Mouse (Mus musculus) heart, embryonic 14.5 days (tissue): ENCODE measurements around the gene Mrpl17. TPM values are rescaled to one million over a fixed set of nuclear protein-coding genes. Genes with fewer than 3 reads are reported as not detected.

Source experiments
- ATAC-seq: fragments of 200-750 bp; cut with Nextera tagmentation; 2 replicates; pipeline ENCODE4 v1.8.0; 2017; ENCODE audit warnings: low read depth, moderate TSS enrichment; ENCODE audit not compliant: insufficient number of reproducible peaks, insufficient read depth, low FRiP score
- H3K27ac ChIP-seq, 2 experiments: fragments of 200-500 bp in 1 of 2; fragments of 300-500 bp in 1 of 2; sonication (generic) in 1 of 2; replicated peaks in 1 of 2; 2 replicates each; pipeline ENCODE4 v1.5.1; 2012 to 2014; ENCODE audit warnings: low read depth in 2 of 2, low read length in 2 of 2, control low read depth in 1 of 2, mild to moderate bottlenecking in 1 of 2, mixed read lengths in 1 of 2; ENCODE audit not compliant: control insufficient read depth in 1 of 2, insufficient read depth in 1 of 2
- H3K27me3 ChIP-seq: fragments of 300-500 bp; sonication (generic); 2 replicates; pipeline ENCODE4 v1.6.1; 2014; ENCODE audit warnings: mild to moderate bottlenecking, low read length, control low read depth; ENCODE audit not compliant: control insufficient read depth, insufficient read depth
- H3K36me3 ChIP-seq: fragments of 300-500 bp; sonication (generic); 2 replicates; pipeline ENCODE4 v1.6.1; 2014; ENCODE audit warnings: mild to moderate bottlenecking, control low read depth, low read length, mixed read lengths; ENCODE audit not compliant: control insufficient read depth, insufficient read depth
- H3K4me1 ChIP-seq, 2 experiments: fragments of 200-500 bp in 1 of 2; fragments of 300-500 bp in 1 of 2; sonication (generic) in 1 of 2; 2 replicates each; pipeline ENCODE4 v1.6.1; 2012 to 2014; ENCODE audit warnings: low read length in 2 of 2, control low read depth in 1 of 2, mixed read lengths in 1 of 2; ENCODE audit not compliant: control insufficient read depth in 2 of 2, insufficient read depth in 2 of 2
- H3K4me2 ChIP-seq: fragments of 300-500 bp; sonication (generic); 2 replicates; pipeline ENCODE4 v1.6.1; 2014; ENCODE audit warnings: mild to moderate bottlenecking, low read length
- H3K4me3 ChIP-seq, 2 experiments: fragments of 200-500 bp in 1 of 2; fragments of 300-500 bp in 1 of 2; sonication (generic) in 1 of 2; 2 replicates each; pipeline ENCODE4 v1.5.1; 2012 to 2014; ENCODE audit warnings: low read length in 2 of 2, mild to moderate bottlenecking in 2 of 2, control low read depth in 1 of 2, low read depth in 1 of 2, moderate library complexity in 1 of 2; ENCODE audit not compliant: control insufficient read depth in 1 of 2, insufficient read depth in 1 of 2
- H3K9ac ChIP-seq: fragments of 300-500 bp; sonication (generic); 2 replicates; pipeline ENCODE4 v1.6.1; 2014; ENCODE audit warnings: mild to moderate bottlenecking, low read length
- H3K9me3 ChIP-seq: fragments of 300-500 bp; sonication (generic); 2 replicates; pipeline ENCODE4 v1.6.1; 2016; ENCODE audit warnings: low read length, control low read depth; ENCODE audit not compliant: control insufficient read depth
- WGBS: fragments of 180-500 bp; shearing (Covaris S2); extraction: QIAGEN DNeasy Blood & Tissue Kit; methylation state at CpG from one replicate; pipeline ENCODE4 v1.1.7; 2014; 5-methylcytosine and 5-hydroxymethylcytosine counted together
- polyA plus RNA-seq: library from polyadenylated mRNA; unstranded; fragments of >200 nt; fragmentation: Nextera tagmentation; extraction: Ambion mirVana; gene quantifications from 2 replicates; pipeline ENCODE4 v1.2.1, GENCODE M21; 2014

The Mrpl17 gene
- polyA plus RNA-seq, 1 experiment from 2014 or later, result 233 TPM

- Histone ChIP-seq H3K4me1 (no peaks in the 10 kb centered on the region), H3K27ac (no peak overlapping the region), H3K9ac (no peak overlapping the region), H3K36me3 (peaks cover 3% of the 10 kb centered on the region; the same call in 1 of the 2 replicates), H3K9me3 (no peaks in the 10 kb centered on the region), H3K4me2 (no peak overlapping the region), H3K27me3 (no peaks in the 10 kb centered on the region), H3K4me3 (no peak overlapping the region)
- ATAC-seq, result no peak
- 38% methylated on average over 2 of the region's 2 CpGs for WGBS
Measured at GRCm38 (mm10) chr7:105802312-105802711, 8.6 kb downstream of the Mrpl17 start.

DNA sequence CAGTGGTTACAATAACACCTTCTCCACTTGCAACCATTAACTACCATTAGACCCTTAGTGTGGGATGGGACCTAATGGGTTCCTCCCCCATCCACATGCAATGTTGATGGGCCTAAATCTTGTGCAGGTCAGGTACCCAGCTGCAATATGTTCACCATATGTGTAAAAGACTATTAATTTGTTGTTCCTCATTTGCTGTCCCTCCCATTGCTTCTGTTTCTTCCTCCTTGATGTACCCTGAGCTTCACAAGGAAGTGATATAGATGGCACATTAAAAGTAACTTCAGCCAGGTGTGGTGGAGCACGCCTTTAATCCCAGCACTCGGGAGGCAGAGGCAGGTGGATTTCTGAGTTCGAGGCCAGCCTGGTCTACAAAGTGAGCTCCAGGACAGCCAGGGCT is 13.9 kb downstream of the Mrpl17 start:
- Histone ChIP-seq H3K9me3 (no peaks in the 10 kb centered on the region), H3K27me3 (no peaks in the 10 kb centered on the region), H3K4me1 (no peaks in the 10 kb centered on the region), H3K36me3 (no peaks in the 10 kb centered on the region), H3K9ac (no peak overlapping the region), H3K4me3 (no peak overlapping the region), H3K4me2 (no peak overlapping the region), H3K27ac (no peak overlapping the region)
- no peak for ATAC-seq
- 72% methylated on average over 3 of the region's 3 CpGs for WGBS

- no peak for ATAC-seq
- Histone ChIP-seq H3K4me3 (no peak overlapping the region), H3K4me1 (no peaks in the 10 kb centered on the region), H3K27me3 (no peaks in the 10 kb centered on the region), H3K27ac (no peak overlapping the region), H3K4me2 (no peak overlapping the region), H3K9ac (no peak overlapping the region), H3K36me3 (no peaks in the 10 kb centered on the region), H3K9me3 (no peaks in the 10 kb centered on the region)
- WGBS, result 24% methylated on average over 7 of the region's 7 CpGs
Measured at GRCm38 (mm10) chr7:105795759-105796366, 15.0 kb downstream of the Mrpl17 start.

GRCm38 (mm10) chr7:105793701-105794100 is 17.2 kb downstream of the Mrpl17 start:
- 57% methylated on average over 7 of the region's 7 CpGs for WGBS
- Histone ChIP-seq H3K9me3 (no peaks in the 10 kb centered on the region), H3K36me3 (no peaks in the 10 kb centered on the region), H3K9ac (no peak overlapping the region), H3K27ac (peak overlapping the region; percentile 4 to 50; a peak in 2 of 4 replicates), H3K4me3 (no peak overlapping the region), H3K27me3 (0 out of 2 replicates have a peak, but pooled peaks cover 7% of the 10 kb centered on the region), H3K4me1 (no peaks in the 10 kb centered on the region), H3K4me2 (no peak overlapping the region)
- no peak for ATAC-seq

DNA sequence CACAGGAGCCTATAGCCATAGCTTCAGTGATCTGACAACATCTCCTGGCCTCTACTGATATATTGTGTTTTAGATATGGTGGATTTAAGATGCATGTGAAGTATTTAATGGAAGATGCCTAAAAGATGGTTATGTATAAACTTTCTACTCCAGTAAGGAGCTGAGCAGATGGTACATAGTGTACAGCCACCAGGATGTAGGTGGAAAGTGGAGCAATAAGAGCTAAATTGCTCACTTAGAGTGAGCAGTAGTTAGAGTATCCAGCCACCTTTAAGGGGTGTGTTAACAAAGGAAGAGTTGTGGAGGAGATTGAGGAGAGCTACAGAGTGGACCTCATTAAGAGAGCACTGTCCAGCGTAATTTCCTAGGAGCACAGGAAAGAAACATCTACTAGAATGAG is 19.8 kb downstream of the Mrpl17 start:
- no peak overlapping the region for H3K9ac ChIP-seq
- H3K9me3 ChIP-seq, result no peaks in the 10 kb centered on the region
- no peaks in the 10 kb centered on the region for H3K36me3 ChIP-seq
- 77% methylated on average over 1 of the region's 1 CpGs for WGBS
- H3K4me1 ChIP-seq, result 0 out of 4 replicates have a peak, but pooled peaks cover 0 to 4% of the 10 kb centered on the region in 2 experiments
- H3K4me3 ChIP-seq, result no peak overlapping the region
- no peak overlapping the region for H3K4me2 ChIP-seq
- no peak overlapping the region for H3K27ac ChIP-seq
- ATAC-seq, result no peak
- peaks cover 7% of the 10 kb centered on the region; the same call in 1 of the 2 replicates for H3K27me3 ChIP-seq

- peak; percentile 29 for ATAC-seq
- peaks cover 7% of the 10 kb centered on the region; the same call in 1 of the 2 replicates for H3K27me3 ChIP-seq
- H3K9ac ChIP-seq, result peak within 1 kb of the TSS; percentile 89
- no peaks in the 10 kb centered on the region for H3K9me3 ChIP-seq
- 0 out of 2 replicates have a peak, but pooled peaks cover 3% of the 10 kb centered on the region for H3K36me3 ChIP-seq
- H3K4me2 ChIP-seq, result peak within 1 kb of the TSS; percentile 72
- H3K27ac ChIP-seq, result peak within 1 kb of the TSS; percentile 74 to 79
- H3K4me1 ChIP-seq, result 0 out of 4 replicates have a peak, but pooled peaks cover 0 to 4% of the 10 kb centered on the region in 2 experiments
- H3K4me3 ChIP-seq, result peak within 1 kb of the TSS; percentile 73 to 76
- WGBS, result 0% methylated on average over 58 of the region's 97 CpGs
Measured at GRCm38 (mm10) chr7:105787285-105788140, 23.4 kb downstream of the Mrpl17 start, which contains the start of gene Dchs1. Gene Dchs1, minus strand, starts transcription at chr7:105787654.

GRCm38 (mm10) chr7:105786506-105787284 is 24.2 kb downstream of the Mrpl17 start:
- Histone ChIP-seq H3K4me1 (0 out of 4 replicates have a peak, but pooled peaks cover 0 to 4% of the 10 kb centered on the region in 2 experiments), H3K36me3 (0 out of 2 replicates have a peak, but pooled peaks cover 8% of the 10 kb centered on the region), H3K27ac (peak overlapping the region; percentile 40 to 74), H3K27me3 (peaks cover 7% of the 10 kb centered on the region; the same call in 1 of the 2 replicates), H3K4me2 (peak overlapping the region; percentile 72), H3K4me3 (peak overlapping the region; percentile 73 to 76), H3K9me3 (no peaks in the 10 kb centered on the region), H3K9ac (peak overlapping the region; percentile 89)
- 0 out of 2 replicates have a peak, but pooled peaks have one; percentile 29 for ATAC-seq
- 7% methylated on average over 20 of the region's 20 CpGs for WGBS
